ENCODE assay signal across 9 mouse cellular contexts in the genomic region with DNA sequence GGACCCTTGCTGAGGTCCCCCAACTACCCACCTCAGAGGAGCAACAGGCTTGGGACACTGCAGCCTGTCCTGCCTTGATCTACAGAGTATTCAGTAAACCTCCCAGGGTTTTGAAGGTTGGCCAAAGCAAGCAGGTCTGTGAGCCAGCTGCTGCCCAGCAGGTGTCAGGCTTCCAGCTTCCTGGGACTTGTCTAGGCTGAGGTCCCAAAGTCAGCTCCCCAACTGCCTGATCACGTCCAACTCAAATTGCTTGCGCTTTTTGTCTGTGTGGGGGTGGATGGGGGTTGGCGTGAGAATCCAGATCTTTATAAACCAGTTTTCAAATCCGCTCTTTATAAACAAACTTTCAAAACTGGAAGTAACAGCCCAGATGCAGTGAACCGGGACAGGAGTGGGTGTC. TPM values are rescaled to one million over a fixed set of nuclear protein-coding genes. Genes with fewer than 3 reads are reported as not detected.
DNase-seq lines count a peak whose midpoint lies in the region; ATAC-seq lines count a peak whose summit lies in the region.
"Had no signal": no experiment of that assay in that cellular context is flagged by ENCODE, and none has a peak within 500 bp of the region (broad histone marks: within the 10 kb centered on the region; RNA-seq: fewer than 3 reads in every experiment).

No protein-coding gene starts in this region.

- ATAC-seq in granulocyte monocyte progenitor cell, adult 5-6 weeks (replicated peaks; ENCODE audit: poor library complexity, severe bottlenecking): no peak

- DNase-seq in cerebellum, postnatal 10 days: peak; percentile 62 to 79
- no peak for DNase-seq in cerebellum, postnatal 36 days
- DNase-seq in thymus, postnatal 4 days: peak; percentile 20
- no peak for DNase-seq in thymus, postnatal 14 days
- peak; percentile 75 for DNase-seq in kidney, postnatal 10 days
- DNase-seq in testis, postnatal 14 days (ENCODE audit: low spot score): peak; percentile 55
- DNase-seq in neural tube, embryonic 10.5 days (ENCODE audit: extremely low spot score, low spot score): no peak
- DNase-seq: cerebellum, adult 8-10 months had no signal

RNA-seq across cellular contexts. Expression of gene D630003M21Rik, which starts 3.7 kb away (rescaled TPM):
- 0.21 TPM in 1 of 2 replicates, not detected in the other for total RNA-seq in granulocyte monocyte progenitor cell, adult 5-6 weeks (2014; fragmentation: Nextera tagmentation)
- total RNA-seq in granulocyte monocyte progenitor cell, adult 5-6 weeks (2017): not detected in 2 replicates

RNA-seq across cellular contexts. Expression of gene Bpi, which starts 32.6 kb away (rescaled TPM):
- not detected in 2 replicates for total RNA-seq in granulocyte monocyte progenitor cell, adult 5-6 weeks (2014; fragmentation: Nextera tagmentation)
- not detected in 2 replicates for total RNA-seq in granulocyte monocyte progenitor cell, adult 5-6 weeks (2017)

Comparison
In these comparisons a context has a peak if more than half of its experiments do, and no peak if none do; other contexts are left out.
1. DNase-seq: peak in cerebellum, postnatal 10 days (2 of 2), thymus, postnatal 4 days (single experiment), kidney, postnatal 10 days (single experiment) and testis, postnatal 14 days (single experiment); none in cerebellum, postnatal 36 days (0 of 2), thymus, postnatal 14 days (single experiment) and neural tube, embryonic 10.5 days (single experiment).